Mouse (Mus musculus): ENCODE measurements around the gene Nek2.

DNA sequence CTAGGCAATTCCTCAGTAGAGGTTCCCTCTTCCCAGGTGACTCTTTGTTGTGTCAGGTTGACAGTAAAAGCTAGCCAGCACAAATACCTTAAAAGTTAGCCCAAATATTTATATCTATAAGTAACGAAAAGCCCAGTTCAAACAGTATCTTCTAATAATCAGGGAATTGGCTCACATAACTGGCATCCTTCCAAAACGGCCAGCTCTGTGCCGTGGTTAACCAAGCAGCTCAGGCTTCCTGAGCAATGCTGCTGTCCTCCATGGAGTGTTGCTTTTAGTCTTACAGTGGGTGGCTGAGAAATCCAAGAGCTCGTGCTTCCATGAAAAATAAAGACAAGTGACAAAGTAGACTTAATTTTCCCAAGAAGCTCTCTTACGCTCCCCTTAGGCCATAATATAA lies 47.1 kb upstream of the Nek2 start:
- TF ChIP-seq CTCF (IDR thresholded peaks at IDR 0.05; ENCODE audit: low read depth) = no peak
- TF ChIP-seq EP300 (IDR thresholded peaks at IDR 0.05; ENCODE audit: low read depth) = no peak
